Mouse (Mus musculus) heart, embryonic 11.5 days (tissue): ENCODE measurements at regions not wholly inside any gene's neighbourhood (a gene's known extent, or its start where the extent isn't known, plus 50 kb on each side); places are given as distances from the start of the nearest gene placed in this dataset. TPM values are rescaled to one million over a fixed set of nuclear protein-coding genes. Genes with fewer than 3 reads are reported as not detected.

ENCODE experiments used
- ATAC-seq: fragments of 200-750 bp; cut with Nextera tagmentation; replicated peaks from 2 replicates; pipeline ENCODE4 v1.8.0; 2017; ENCODE audit warnings: moderate library complexity; ENCODE audit not compliant: insufficient number of reproducible peaks, low FRiP score, low TSS enrichment
- H3K27ac ChIP-seq: fragments of 300-500 bp; sonication (generic); 2 replicates; pipeline ENCODE4 v1.5.1; 2014; ENCODE audit warnings: mild to moderate bottlenecking, low read depth, low read length
- H3K27me3 ChIP-seq: fragments of 300-500 bp; sonication (generic); 2 replicates; pipeline ENCODE4 v1.6.1; 2014; ENCODE audit warnings: mild to moderate bottlenecking, low read length, mixed read lengths; ENCODE audit not compliant: control insufficient read depth, insufficient read depth
- H3K36me3 ChIP-seq: fragments of 300-500 bp; sonication (generic); 2 replicates; pipeline ENCODE4 v1.6.1; 2014; ENCODE audit warnings: mild to moderate bottlenecking, low read length, moderate library complexity, mixed read lengths; ENCODE audit not compliant: control insufficient read depth, insufficient read depth
- H3K4me1 ChIP-seq: fragments of 300-500 bp; sonication (generic); 2 replicates; pipeline ENCODE4 v1.6.1; 2014; ENCODE audit warnings: low read length; ENCODE audit not compliant: control insufficient read depth, insufficient read depth
- H3K4me2 ChIP-seq: fragments of 300-500 bp; sonication (generic); 2 replicates; pipeline ENCODE4 v1.6.1; 2014; ENCODE audit warnings: mild to moderate bottlenecking, moderate library complexity
- H3K4me3 ChIP-seq: fragments of 300-500 bp; sonication (generic); 2 replicates; pipeline ENCODE4 v1.5.1; 2014; ENCODE audit warnings: low read depth, low read length
- H3K9ac ChIP-seq: fragments of 300-500 bp; sonication (generic); 2 replicates; pipeline ENCODE4 v1.6.1; 2014; ENCODE audit warnings: mild to moderate bottlenecking, low read depth, low read length, moderate library complexity
- H3K9me3 ChIP-seq: fragments of 300-500 bp; sonication (generic); replicated peaks from 2 replicates; pipeline ENCODE4 v1.6.1; 2016; ENCODE audit warnings: low read length; ENCODE audit not compliant: control insufficient read depth
- WGBS: fragments of 180-500 bp; shearing (Covaris S2); extraction: QIAGEN DNeasy Blood & Tissue Kit; methylation state at CpG from one replicate; pipeline ENCODE4 v1.1.7; 2014; ENCODE audit not compliant: insufficient replicate concordance; 5-methylcytosine and 5-hydroxymethylcytosine counted together
- microRNA-seq: library from miRNA; unstranded; fragments of <30 nt; microRNA quantifications from one replicate; pipeline ENCODE4, GENCODE M21; 2016; ENCODE audit warnings: borderline number of aligned reads

DNA sequence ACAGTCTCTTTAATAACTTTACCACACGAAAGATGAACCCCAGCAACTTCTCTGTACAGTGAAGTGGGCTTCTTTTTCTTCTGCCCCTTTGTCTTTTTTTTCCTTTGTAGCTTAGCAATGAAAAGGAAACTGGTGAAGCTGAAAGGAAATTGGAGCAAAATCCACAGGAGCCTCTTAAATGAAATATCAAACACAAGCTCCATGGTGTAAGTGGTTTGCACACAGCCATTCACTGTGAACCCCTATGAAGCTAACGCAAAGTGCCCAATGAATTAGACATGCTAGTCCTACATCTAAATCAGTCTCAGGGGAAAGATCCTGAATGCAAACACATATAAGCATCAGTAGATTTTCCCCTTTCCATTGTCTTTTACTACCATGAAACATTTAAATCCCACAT lies 697.5 kb downstream of the Phf3 start:
- WGBS: 77% methylated on average over 2 of the region's 2 CpGs
- Histone ChIP-seq H3K9me3 (no peaks in the 10 kb centered on the region), H3K27ac (no peak overlapping the region), H3K27me3 (no peaks in the 10 kb centered on the region), H3K4me2 (no peak overlapping the region), H3K9ac (no peak overlapping the region), H3K4me3 (no peak overlapping the region), H3K4me1 (no peaks in the 10 kb centered on the region), H3K36me3 (no peaks in the 10 kb centered on the region)
- no peak for ATAC-seq

DNA sequence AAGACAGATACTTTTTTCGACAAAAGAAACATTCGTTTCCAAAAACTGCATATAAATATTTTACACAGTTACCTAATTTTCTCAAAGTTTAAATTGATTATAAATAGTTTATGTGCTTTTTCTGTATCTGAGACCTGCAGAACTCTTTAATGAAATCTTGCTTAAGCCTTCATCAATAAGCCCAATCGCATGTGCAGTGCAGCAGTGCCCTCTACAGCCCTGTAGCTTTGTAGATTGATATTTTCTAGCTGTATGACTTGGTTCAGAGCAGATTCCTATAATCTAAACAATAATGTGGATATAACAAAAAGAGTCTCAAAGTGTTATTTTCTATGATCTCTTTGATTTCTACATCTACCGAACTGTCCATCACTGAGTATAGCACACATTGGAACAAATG lies 728.7 kb downstream of the Phf3 start:
- no peak overlapping the region for H3K9ac ChIP-seq
- no peak overlapping the region for H3K4me3 ChIP-seq
- no peak overlapping the region for H3K4me2 ChIP-seq
- H3K27me3 ChIP-seq: no peaks in the 10 kb centered on the region
- ATAC-seq: no peak
- 81% methylated on average over 4 of the region's 4 CpGs for WGBS
- H3K27ac ChIP-seq: no peak overlapping the region
- no peaks in the 10 kb centered on the region for H3K36me3 ChIP-seq
- H3K9me3 ChIP-seq: no peaks in the 10 kb centered on the region
- no peaks in the 10 kb centered on the region for H3K4me1 ChIP-seq

DNA sequence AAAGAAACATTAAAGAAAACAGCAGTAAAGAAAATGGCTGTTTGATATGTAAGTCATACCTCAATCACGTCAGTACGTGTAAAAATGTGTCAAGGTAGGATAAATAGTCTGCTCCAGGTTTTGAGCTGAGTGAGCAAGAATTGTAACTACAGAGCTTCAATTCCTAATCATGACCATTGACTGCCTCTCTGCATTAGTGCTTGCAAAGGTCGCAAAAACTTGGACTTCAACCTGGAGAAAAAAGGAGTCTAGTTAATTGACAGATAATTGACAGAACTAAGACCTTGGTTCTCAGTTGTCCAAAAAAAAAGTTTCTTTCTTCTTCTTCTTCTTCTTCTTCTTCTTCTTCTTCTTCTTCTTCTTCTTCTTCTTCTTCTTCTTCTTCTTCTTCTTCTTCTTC lies 759.5 kb downstream of the Phf3 start:
- Histone ChIP-seq H3K27ac (no peak overlapping the region), H3K9ac (no peak overlapping the region), H3K36me3 (no peaks in the 10 kb centered on the region), H3K4me1 (no peaks in the 10 kb centered on the region), H3K27me3 (no peaks in the 10 kb centered on the region), H3K4me2 (no peak overlapping the region), H3K4me3 (no peak overlapping the region), H3K9me3 (no peaks in the 10 kb centered on the region)
- WGBS: 78% methylated on average over 3 of the region's 3 CpGs
- no peak for ATAC-seq

Small RNA genes in the stretch of these regions (microRNA-seq; reads per million reads assigned to microRNA genes)
- not detected for gene Gm27430
